ENCODE assay signal across 8 mouse cellular contexts in the genomic region with DNA sequence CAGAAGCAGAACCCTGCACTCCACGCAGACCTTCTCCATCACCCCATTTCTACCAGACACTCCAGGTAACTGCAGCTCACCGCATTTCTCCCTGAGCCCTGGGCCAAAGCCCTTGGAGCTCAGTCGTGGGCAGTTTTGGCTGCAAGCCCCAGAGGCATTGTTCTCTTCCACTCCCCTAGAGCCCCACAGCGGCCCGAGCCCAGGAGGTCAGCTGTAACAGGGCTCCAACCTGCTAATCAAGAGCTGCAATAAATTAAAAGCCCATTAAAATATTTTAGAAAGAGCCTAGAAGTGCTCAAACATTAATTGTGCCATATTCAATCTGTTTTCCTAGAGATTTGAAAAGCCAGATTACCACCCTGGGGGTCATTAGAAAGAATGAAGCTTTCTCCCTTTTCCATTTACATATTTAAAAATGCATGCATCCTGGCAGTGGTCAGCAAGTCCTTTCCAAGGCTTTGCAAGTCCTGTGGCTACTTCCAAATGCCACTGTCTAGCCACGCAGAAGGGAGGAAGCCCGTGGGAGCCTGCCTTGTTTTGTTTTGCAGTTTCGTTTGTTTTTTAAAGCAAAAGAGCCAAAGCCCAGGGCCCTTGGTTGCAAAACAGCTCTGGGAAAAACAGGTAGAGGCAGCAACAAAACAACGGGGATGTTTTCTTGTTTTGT.
DNase-seq lines count a peak whose midpoint lies in the region; ATAC-seq lines count a peak whose summit lies in the region.

No protein-coding gene starts in this region.

- peaks cover 36% of the 10 kb centered on the region for H3K4me1 ChIP-seq in limb, embryonic 13.5 days

- peaks cover 10% of the 10 kb centered on the region for H3K36me3 ChIP-seq in limb, embryonic 13.5 days

- H3K27ac ChIP-seq in limb, embryonic 13.5 days, result no peak overlapping the region

- WGBS in limb, embryonic 13.5 days, result 18% methylated on average over 9 of the region's 9 CpGs

- peak overlapping the region; percentile 38 for H3K4me2 ChIP-seq in limb, embryonic 13.5 days (replicated peaks)

- DNase-seq in heart, adult 18-20 months, result peak; percentile 44 to 62
- no peak for DNase-seq in heart, postnatal 25 days (ENCODE audit: low spot score)
- peak; percentile 34 for DNase-seq in embryo, embryonic 9.5 days (ENCODE audit: extremely low spot score)
- DNase-seq in heart, postnatal 36 days, result peak; percentile 51 to 59
- DNase-seq in natural killer cell, adult 2 months (ENCODE audit: low spot score in 2 of 2), result no peak
- no peak for DNase-seq in left cerebral cortex, postnatal 25 days (ENCODE audit: low spot score in 2 of 2)
- no peak for DNase-seq in adrenal gland, postnatal 14 days

- no peak overlapping the region for H3K9ac ChIP-seq in limb, embryonic 13.5 days

- intact Hi-C loops in heart, postnatal 25 days (cut with DNase I), result no loop called here
- intact Hi-C loops in heart, postnatal 36 days (cut with DNase I), result no loop called here
- intact Hi-C loops in left cerebral cortex, postnatal 25 days (cut with DNase I), result no loop called here

- no peaks in the 10 kb centered on the region for H3K27me3 ChIP-seq in limb, embryonic 13.5 days

- H3K9me3 ChIP-seq in limb, embryonic 13.5 days, result no peaks in the 10 kb centered on the region

- no peak for ATAC-seq in limb, embryonic 13.5 days (ENCODE audit: low FRiP score, low read depth)

- no peak overlapping the region for H3K4me3 ChIP-seq in limb, embryonic 13.5 days

Comparison
In these comparisons a context has a peak if more than half of its experiments do, and no peak if none do; other contexts are left out.
1. DNase-seq: peak in heart, adult 18-20 months (2 of 2), embryo, embryonic 9.5 days (single experiment) and heart, postnatal 36 days (2 of 2); none in heart, postnatal 25 days (single experiment), natural killer cell, adult 2 months (0 of 2), left cerebral cortex, postnatal 25 days (0 of 2) and adrenal gland, postnatal 14 days (single experiment).